Mouse (Mus musculus): Measurements from ENCODE around the gene Klc2.

GRCm38 (mm10) chr19:5152261-5152660, 33.9 kb upstream of the Klc2 start:
- TF ChIP-seq CTCF (IDR thresholded peaks at IDR 0.05; ENCODE audit: control insufficient read depth, insufficient read depth, low read length) (no peak), POLR2A (IDR thresholded peaks at IDR 0.05; ENCODE audit: borderline replicate concordance, control insufficient read depth, low read depth, low read length) (no peak)
